Mouse (Mus musculus) ovary, postnatal 10 days (tissue): Measurements from ENCODE around the gene Ehmt2.
"Not testable (repeated sequence)": the region's sequence is repeated elsewhere in the genome, so short reads cannot be mapped to it uniquely, and the experiment has no call there.

Experiments
- DNase-seq: peaks from one replicate; pipeline ENCODE4 v3.0.0; 2022; ENCODE audit warnings: low spot score

The Ehmt2 gene

DNA sequence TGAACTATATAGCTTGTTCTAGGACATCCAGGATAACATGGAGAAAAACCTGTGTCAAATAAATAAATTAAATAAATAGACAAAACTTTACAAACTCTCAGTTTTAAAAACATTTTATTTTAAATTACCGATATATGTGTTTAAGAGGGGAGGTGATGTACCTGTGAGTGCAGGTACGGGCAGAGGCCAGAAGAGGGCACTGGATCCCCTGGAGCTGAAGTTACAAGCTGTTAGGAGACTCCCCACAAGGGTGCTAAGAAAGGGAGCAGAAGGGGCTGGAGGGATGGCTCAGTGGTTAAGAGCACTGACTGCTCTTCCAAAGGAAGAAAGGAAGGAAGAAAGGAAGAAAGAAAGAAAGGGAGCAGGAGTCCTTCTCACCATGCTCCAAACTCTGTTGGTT, 6.9 kb upstream of the Ehmt2 start:
- no peak for DNase-seq

- DNase-seq: no peak
These were observed 5.0 kb upstream of the Ehmt2 start for GRCm38 (mm10) chr17:34893072-34893824.

- DNase-seq: peak; percentile 89
These were observed 4.1 kb upstream of the Ehmt2 start for GRCm38 (mm10) chr17:34894074-34894597.

DNA sequence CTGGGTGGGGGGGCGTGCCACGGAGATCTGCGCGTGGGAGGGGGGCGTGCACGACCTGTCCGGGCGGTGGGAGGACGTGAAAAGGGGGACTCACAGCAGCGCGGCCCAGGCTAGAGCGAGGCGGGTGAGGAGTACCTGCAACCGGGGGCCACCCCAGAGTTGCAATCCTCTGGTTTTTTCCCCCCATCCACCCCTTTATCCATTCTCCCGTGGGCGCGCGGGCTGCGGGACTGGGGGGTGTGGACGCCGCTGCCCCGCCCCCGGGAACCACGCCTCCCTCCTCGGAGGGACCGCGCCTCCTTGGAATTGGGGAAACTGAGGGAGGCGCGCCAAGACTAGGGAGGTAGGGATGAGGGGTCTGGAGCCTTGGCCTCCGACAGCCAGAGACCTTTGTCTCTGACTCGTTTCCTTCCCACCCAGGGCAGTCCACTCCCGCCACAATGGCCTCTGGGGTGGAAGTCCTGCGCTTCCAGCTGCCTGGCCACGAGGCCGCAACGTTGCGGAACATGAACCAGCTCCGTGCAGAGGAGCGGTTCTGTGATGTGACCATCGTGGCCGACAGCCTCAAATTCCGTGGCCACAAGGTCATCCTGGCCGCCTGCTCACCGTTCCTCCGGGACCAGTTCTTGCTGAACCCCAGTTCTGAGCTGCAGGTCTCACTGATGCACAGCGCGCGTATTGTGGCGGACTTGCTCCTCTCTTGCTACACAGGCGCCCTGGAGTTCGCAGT, 3.3 kb upstream of the Ehmt2 start:
- DNase-seq: peak; percentile 50

GRCm38 (mm10) chr17:34895724-34896123, 2.5 kb upstream of the Ehmt2 start:
- no peak for DNase-seq

GRCm38 (mm10) chr17:34896366-34896765, 1.9 kb upstream of the Ehmt2 start:
- no peak for DNase-seq

DNA sequence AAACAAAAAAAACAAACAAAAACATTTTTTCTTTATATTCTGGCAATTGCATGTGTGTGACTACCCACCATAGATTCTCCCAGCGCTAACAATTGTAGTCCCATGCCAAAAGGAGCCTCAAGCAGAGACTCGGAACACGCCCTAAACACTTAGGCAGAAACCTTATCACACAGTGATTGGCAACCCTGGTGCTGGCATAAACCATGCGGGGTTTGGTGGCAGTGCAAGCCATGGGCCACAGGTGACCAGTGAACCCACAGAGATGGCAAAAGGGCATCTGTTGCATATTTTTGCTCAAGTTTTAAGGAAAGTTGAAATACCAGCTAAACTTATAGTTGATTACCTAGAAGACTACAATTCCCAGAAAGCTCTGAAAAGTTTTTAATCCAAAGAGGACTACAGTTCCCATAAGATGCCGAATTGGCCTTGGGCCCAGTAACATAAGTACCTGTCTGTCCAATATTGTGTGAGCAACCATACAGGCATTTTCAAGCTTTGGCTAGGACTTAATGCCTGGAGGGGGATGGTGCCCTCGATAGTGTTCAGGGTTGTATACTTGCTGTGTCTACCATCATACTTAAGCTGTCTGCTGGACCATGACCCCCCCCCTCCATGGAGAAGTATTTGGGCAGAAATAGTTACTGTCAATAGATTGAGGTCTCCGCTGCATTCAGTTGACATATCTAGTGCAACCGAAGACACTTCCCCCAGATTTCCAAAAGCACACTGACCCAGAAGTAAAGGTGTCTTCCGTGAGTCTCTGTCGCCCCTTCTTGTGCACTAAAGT, 703 bp upstream of the Ehmt2 start:
- DNase-seq: no peak

GRCm38 (mm10) chr17:34898706-34899052, 410 bp downstream of the Ehmt2 start:
- no peak for DNase-seq

- DNase-seq: peak; percentile 38
These were observed 1.0 kb downstream of the Ehmt2 start for GRCm38 (mm10) chr17:34899053-34899889.

- DNase-seq: no peak
These were observed 1.6 kb downstream of the Ehmt2 start for GRCm38 (mm10) chr17:34899890-34900243.

DNA sequence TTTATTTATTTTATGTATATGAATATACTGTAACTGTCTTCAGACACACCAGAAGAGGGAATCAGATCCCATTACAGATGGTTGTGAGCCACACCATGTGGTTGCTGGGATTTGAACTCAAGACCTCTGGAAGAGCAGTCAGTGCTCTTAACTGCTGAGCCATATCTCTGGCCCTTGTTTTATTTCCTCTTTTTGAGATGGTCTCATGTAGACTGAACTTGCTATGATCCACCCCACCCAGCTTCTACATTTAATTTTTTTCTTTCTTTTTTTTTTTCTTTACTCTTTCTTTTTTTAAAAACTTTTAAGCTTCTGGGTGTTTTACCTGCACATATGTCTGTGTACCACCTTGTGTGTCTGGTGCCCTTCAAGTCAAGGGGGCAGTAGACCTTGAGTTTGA, 2.6 kb downstream of the Ehmt2 start:
- DNase-seq: not testable (repeated sequence)

- DNase-seq: not testable (repeated sequence)
These were observed 3.7 kb downstream of the Ehmt2 start for GRCm38 (mm10) chr17:34901948-34902347.

GRCm38 (mm10) chr17:34902895-34903294, 4.6 kb downstream of the Ehmt2 start:
- no peak for DNase-seq

DNA sequence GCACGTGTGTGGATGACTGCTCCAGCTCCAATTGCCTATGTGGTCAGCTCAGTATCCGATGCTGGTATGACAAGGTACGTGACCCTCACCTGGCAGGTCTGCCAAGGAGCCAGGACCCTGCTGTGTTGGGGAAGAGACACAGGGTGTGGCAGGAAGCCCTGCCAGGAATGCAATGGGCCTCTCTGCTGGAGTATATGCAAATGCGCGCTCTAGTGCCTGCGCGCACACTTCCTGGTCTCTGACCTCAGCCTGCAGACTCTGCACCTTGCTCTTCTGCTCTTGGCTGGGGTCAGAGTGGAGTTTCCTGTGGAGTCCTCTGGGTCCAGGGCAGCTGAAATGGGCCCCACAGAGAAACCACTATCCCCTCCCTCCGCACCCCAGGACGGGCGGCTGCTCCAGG, 12.7 kb downstream of the Ehmt2 start:
- no peak for DNase-seq

DNA sequence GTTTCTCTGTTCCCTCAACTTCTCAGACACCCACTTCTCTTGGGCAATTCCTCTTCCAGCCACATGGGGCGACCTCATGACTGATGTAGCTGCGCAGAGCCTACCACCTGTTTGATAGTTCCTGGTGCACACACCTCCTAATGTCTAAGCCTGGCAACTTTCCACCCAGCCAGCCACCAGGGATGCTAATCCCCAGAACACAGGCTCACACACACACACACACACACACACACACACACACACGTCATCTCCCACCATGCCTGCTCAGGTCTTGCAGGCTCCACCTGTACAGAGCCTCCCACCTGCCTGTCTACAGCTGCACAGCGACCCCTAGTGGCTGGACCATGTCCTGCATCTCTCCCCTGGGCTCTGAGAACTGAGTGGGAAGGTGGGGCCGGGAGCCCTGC, 13.7 kb downstream of the Ehmt2 start:
- peak; percentile 52 for DNase-seq

GRCm38 (mm10) chr17:34913930-34914665, 15.8 kb downstream of the Ehmt2 start, which contains the start of gene Slc44a4:
Gene Slc44a4, plus strand, starts transcription at chr17:34914466.
- DNase-seq: no peak

DNA sequence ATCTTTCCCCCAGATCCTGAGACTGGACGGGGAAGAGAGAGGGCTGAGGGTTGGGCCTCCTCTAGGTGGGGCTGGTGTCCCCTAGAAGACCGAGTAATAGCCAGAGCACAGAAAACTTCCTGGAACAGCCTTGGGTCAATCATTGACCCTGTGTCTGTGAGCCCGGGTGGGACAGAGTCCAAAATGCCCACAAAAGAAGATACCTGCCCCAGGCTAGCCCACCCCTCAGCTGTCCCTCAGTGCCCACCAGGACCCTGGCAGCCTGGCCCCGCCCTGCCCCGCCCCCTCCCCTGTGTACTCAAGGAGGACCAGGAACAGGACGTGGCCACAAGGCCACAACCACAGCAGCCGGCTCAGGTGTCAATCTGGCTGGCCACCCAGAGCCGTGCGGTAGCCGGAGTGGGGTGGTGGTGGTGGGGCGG, 17.2 kb downstream of the Ehmt2 start:
- DNase-seq: no peak

GRCm38 (mm10) chr17:34916316-34916715, 18.0 kb downstream of the Ehmt2 start:
- no peak for DNase-seq

DNA sequence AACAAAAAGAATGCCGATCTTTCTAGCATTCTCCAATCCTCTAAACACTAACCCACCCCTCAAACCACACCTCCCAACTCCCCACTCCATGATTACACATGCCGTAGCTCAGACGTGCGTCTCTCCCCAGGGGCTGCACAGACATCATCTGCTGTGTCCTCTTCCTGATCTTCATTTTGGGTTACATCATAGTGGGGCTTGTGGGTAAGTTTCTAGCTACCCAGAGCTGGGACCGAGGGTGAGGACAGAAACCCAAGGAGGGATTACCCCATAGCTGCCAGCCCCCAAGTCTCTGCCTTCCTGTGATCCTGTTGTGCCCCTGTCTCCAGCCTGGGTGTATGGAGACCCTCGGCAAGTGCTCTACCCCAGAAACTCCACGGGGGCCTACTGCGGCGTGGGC, 18.9 kb downstream of the Ehmt2 start:
- DNase-seq: no peak

GRCm38 (mm10) chr17:34922939-34923338, 24.7 kb downstream of the Ehmt2 start:
- DNase-seq: no peak

DNA sequence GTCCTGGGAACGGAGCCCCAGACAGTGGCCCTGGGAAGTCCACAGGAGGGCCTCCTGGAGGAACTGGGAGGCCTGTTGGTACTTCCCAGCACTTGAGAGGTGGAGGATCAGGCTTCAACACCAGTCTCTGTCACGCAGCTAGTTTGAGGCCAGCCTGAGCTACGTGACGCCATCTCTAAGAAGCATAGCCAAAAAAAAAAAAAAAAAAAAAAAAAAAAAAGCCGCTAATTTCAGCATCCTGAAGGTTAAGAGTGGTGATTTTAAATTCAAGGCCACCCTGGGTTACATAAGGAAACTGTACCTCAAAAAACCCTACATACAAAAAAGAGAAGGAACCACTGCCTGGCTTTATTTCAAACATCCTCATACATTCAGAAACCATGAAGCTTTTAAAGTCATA, 26.0 kb downstream of the Ehmt2 start:
- no peak for DNase-seq
